9 mouse cellular contexts compared by ENCODE assay signal in the genomic region with DNA sequence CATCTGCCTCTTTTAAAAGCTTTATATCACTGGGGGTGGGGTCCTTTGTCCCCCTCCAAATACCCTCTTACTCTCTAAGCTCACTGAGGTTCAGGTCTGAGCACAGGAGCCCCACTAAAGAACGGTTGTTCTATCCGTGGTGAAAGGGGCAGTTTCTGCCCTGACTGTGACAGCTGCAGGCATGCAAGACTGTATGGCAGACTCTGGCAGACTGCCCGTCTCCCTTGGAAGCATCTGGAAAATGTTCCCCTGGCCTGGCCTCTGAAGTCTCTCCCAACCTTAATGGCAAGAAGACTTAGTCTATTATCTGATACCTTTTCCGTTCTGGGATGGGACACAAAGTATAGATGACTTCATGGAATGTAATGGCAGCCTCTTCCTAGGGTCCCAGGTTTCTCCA. TPM values are rescaled to one million over a fixed set of nuclear protein-coding genes. Genes with fewer than 3 reads are reported as not detected.
A peak's percentile ranks its signal among the peaks of the same experiment; 100 is the strongest.
DNase-seq lines count a peak whose midpoint lies in the region; ATAC-seq and TF ChIP-seq lines count a peak whose summit lies in the region.
"Had no signal": no experiment of that assay in that cellular context is flagged by ENCODE, and none has a peak within 500 bp of the region (broad histone marks: within the 10 kb centered on the region; RNA-seq: fewer than 3 reads in every experiment).

No protein-coding gene starts in this region.

- H3K27me3 ChIP-seq in cerebellum, adult 2 months (ENCODE audit: control insufficient read depth, insufficient read depth, low read length), result no peaks in the 10 kb centered on the region
- H3K27me3 ChIP-seq in kidney, embryonic 15.5 days, result peaks cover 17% of the 10 kb centered on the region
- H3K27me3 ChIP-seq in hindbrain, postnatal 0 days (ENCODE audit: insufficient read depth, low read length), result no peaks in the 10 kb centered on the region

- H3K4me1 ChIP-seq in cerebellum, adult 2 months (ENCODE audit: control insufficient read depth, insufficient read depth, low read length), result no peaks in the 10 kb centered on the region; the same call in 1 of the 2 replicates
- peaks cover 31% of the 10 kb centered on the region for H3K4me1 ChIP-seq in kidney, embryonic 15.5 days
- H3K4me1 ChIP-seq in hindbrain, postnatal 0 days (ENCODE audit: insufficient read depth, low read length), result peaks cover 6% of the 10 kb centered on the region; the same call in 1 of the 2 replicates
- H3K4me1 ChIP-seq: liver, embryonic 13.5 days had no signal

- DNase-seq in cerebellum, adult 11-12 months, result peak; percentile 22
- no peak for DNase-seq in cerebellum, adult 2 months
- DNase-seq in kidney, postnatal 10 days, result peak; percentile 65
- peak; percentile 18 for DNase-seq in brain, embryonic 18.5 days (ENCODE audit: low read depth, low spot score)
- peak; percentile 72 for DNase-seq in hindbrain, postnatal 0 days (ENCODE audit: low spot score)
- DNase-seq in left cerebral cortex, adult 8-10 months (ENCODE audit: low spot score in 2 of 2), result no peak
- no peak for DNase-seq in urinary bladder, postnatal 25 days (ENCODE audit: low spot score)
- DNase-seq: liver, embryonic 13.5 days had no signal

- H3K9ac ChIP-seq in kidney, embryonic 15.5 days, result no peak overlapping the region
- H3K9ac ChIP-seq in hindbrain, postnatal 0 days (replicated peaks; ENCODE audit: low read length), result no peak overlapping the region
- H3K9ac ChIP-seq: liver, embryonic 13.5 days had no signal

- no peak overlapping the region for H3K4me3 ChIP-seq in cerebellum, adult 2 months (replicated peaks; ENCODE audit: insufficient read depth, low read depth, low read length)
- no peak overlapping the region for H3K4me3 ChIP-seq in kidney, embryonic 15.5 days (replicated peaks)
- no peak overlapping the region for H3K4me3 ChIP-seq in hindbrain, postnatal 0 days (ENCODE audit: low read length)
- H3K4me3 ChIP-seq: liver, embryonic 13.5 days had no signal

- no peaks in the 10 kb centered on the region for H3K9me3 ChIP-seq in kidney, embryonic 15.5 days (replicated peaks)
- H3K9me3 ChIP-seq in hindbrain, postnatal 0 days (ENCODE audit: low read length), result no peaks in the 10 kb centered on the region
- H3K9me3 ChIP-seq: liver, embryonic 13.5 days had no signal

- ATAC-seq in kidney, embryonic 15.5 days (replicated peaks; ENCODE audit: low FRiP score), result no peak
- ATAC-seq in hindbrain, postnatal 0 days, result no peak

- no peaks in the 10 kb centered on the region for H3K36me3 ChIP-seq in kidney, embryonic 15.5 days
- H3K36me3 ChIP-seq in hindbrain, postnatal 0 days (ENCODE audit: insufficient read depth, low read length), result no peaks in the 10 kb centered on the region
- H3K36me3 ChIP-seq: liver, embryonic 13.5 days had no signal

- TF ChIP-seq POLR2A in cerebellum, adult 2 months (IDR thresholded peaks at IDR 0.05; ENCODE audit: borderline replicate concordance, insufficient read depth, low read length), result no peak

- no peak for TF ChIP-seq CTCF in cerebellum, adult 2 months (IDR thresholded peaks at IDR 0.05; ENCODE audit: borderline replicate concordance, insufficient read depth, low read depth, low read length)
- TF ChIP-seq CTCF in hindbrain, postnatal 0 days (IDR thresholded peaks at IDR 0.05; ENCODE audit: low read depth), result no peak

- H3K27ac ChIP-seq in cerebellum, adult 2 months (ENCODE audit: insufficient read depth, low read length), result no peak overlapping the region
- no peak overlapping the region for H3K27ac ChIP-seq in kidney, embryonic 15.5 days
- H3K27ac ChIP-seq in hindbrain, postnatal 0 days, result peak overlapping the region; percentile 97; the same call in 1 of the 2 replicates
- H3K27ac ChIP-seq: liver, embryonic 13.5 days had no signal

- WGBS in cerebellum, adult 2 months, result 60% methylated on average over 4 of the region's 4 CpGs
- 46% methylated on average over 4 of the region's 4 CpGs for WGBS in kidney, embryonic 15.5 days
- 19% methylated on average over 4 of the region's 4 CpGs for WGBS in hindbrain, postnatal 0 days

- H3K4me2 ChIP-seq in kidney, embryonic 15.5 days, result no peak overlapping the region
- no peak overlapping the region for H3K4me2 ChIP-seq in hindbrain, postnatal 0 days (ENCODE audit: low read depth, low read length)
- H3K4me2 ChIP-seq: liver, embryonic 13.5 days had no signal

RNA-seq across cellular contexts. Expression of gene Amotl2, which starts 28.5 kb away (rescaled TPM):
- polyA plus RNA-seq in cerebellum, adult 2 months (2012; rRNA removed), result 23.1 and 24.4 TPM in 2 replicates
- 43.3 and 45.1 TPM in 2 replicates for polyA plus RNA-seq in kidney, embryonic 15.5 days (2015; fragmentation: Nextera tagmentation; extraction: Ambion mirVana)
- 116 and 162 TPM in 2 replicates for total RNA-seq in hindbrain, postnatal 0 days (2014; rRNA removed)
- polyA plus RNA-seq in hindbrain, postnatal 0 days (2015; fragmentation: Nextera tagmentation; extraction: Ambion mirVana), result 27.3 and 31.0 TPM in 2 replicates
- total RNA-seq in left cerebral cortex, adult 8-10 months (2022), result 10 to 100 TPM; 16.5 to 25.1 (median 18.6) TPM

Comparison
In these comparisons a context has a peak if more than half of its experiments do, and no peak if none do; other contexts are left out.
1. DNase-seq: peak in cerebellum, adult 11-12 months (single experiment), kidney, postnatal 10 days (single experiment), brain, embryonic 18.5 days (single experiment) and hindbrain, postnatal 0 days (single experiment); none in cerebellum, adult 2 months (0 of 2), left cerebral cortex, adult 8-10 months (0 of 2) and urinary bladder, postnatal 25 days (single experiment).